In the genomic region with DNA sequence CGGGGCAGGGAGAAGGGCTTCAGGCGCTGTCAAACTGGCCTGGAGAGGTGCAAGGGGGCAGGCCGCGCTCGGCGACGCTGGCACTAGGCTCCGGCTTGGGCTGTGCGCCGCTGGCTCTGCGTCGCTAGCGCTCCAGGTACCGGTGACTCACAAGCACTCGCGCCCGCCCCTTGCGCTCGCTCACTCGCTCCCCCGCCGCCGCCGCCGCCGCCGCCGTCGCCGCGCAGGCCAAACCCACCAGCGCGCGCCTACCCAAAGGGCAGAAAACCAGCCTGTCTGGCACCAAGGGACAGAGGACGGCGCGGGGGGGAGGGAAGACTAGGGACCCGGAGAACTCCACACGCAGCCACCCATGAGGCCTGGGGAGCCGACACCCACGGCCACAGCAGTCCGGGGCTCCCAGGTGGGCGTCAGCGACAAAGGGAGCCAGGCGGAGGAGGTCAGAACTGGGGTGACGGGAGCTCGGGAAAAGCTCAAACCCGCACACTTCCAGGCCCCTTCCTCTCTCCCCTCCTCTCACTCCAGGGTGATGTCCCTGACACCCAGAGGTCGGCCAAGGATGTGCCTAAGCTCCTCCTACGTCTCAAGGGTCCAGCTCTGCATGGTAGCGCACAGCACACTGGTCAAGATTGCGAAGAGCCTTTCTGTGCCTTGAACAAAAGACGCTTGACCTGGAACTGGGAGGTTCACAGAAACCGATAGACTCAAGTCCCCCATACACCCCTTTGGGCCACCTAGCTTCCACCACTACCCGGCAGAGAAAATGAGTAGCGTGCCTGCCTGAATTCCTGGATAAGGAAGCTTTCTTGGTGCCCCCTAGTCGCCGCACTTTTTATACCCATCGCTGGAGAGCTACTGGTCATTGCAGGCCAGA, we compare ENCODE assay signal across 7 mouse cellular contexts. TPM values are rescaled to one million over a fixed set of nuclear protein-coding genes. Genes with fewer than 3 reads are reported as not detected.
A peak's percentile ranks its signal among the peaks of the same experiment; 100 is the strongest.
DNase-seq lines count a peak whose midpoint lies in the region; ATAC-seq and TF ChIP-seq lines count a peak whose summit lies in the region.

Nebl (minus strand) TSS at position 508 of the 874 bp plus-strand sequence.

- H3K27me3 ChIP-seq in hindbrain, embryonic 15.5 days: peaks cover 2% of the 10 kb centered on the region; the same call in 1 of the 2 replicates
- peaks cover 98% of the 10 kb centered on the region for H3K27me3 ChIP-seq in midbrain, embryonic 10.5 days (ENCODE audit: low read depth, poor library complexity, severe bottlenecking)
- H3K27me3 ChIP-seq in small intestine, adult 2 months (ENCODE audit: control insufficient read depth, insufficient read depth, low read length): peaks cover 16% of the 10 kb centered on the region

- DNase-seq in ZHBTc4 (ENCODE audit: low read depth, low spot score): peak; percentile 84
- DNase-seq in cerebellum, adult 18-20 months: peak; percentile 72 to 77
- DNase-seq in left cerebral cortex, postnatal 36 days (ENCODE audit: low spot score in 2 of 2): peak; percentile 80 to 83
- DNase-seq in midbrain, embryonic 10.5 days (ENCODE audit: low spot score): peak; percentile 69

- no peak for TF ChIP-seq CTCF in small intestine, adult 2 months (IDR thresholded peaks at IDR 0.05; ENCODE audit: extremely low read depth, insufficient read length, insufficient replicate concordance, low read depth, low read length)

- peak; percentile 90 for ATAC-seq in frontal cortex, adult (ENCODE audit: low TSS enrichment)
- ATAC-seq in hindbrain, embryonic 15.5 days (ENCODE audit: low FRiP score, low read depth): peak; percentile 90

- 1% methylated on average over 58 of the region's 59 CpGs for WGBS in hindbrain, embryonic 15.5 days
- under 1% methylated on average over 52 of the region's 59 CpGs for WGBS in midbrain, embryonic 10.5 days
- 3% methylated on average over 59 of the region's 59 CpGs for WGBS in small intestine, adult 2 months

- peak within 1 kb of the TSS; percentile 91 for H3K4me2 ChIP-seq in hindbrain, embryonic 15.5 days

- peak within 1 kb of the TSS; percentile 51 for H3K4me3 ChIP-seq in hindbrain, embryonic 15.5 days
- peak within 1 kb of the TSS; percentile 71 for H3K4me3 ChIP-seq in midbrain, embryonic 10.5 days
- H3K4me3 ChIP-seq in small intestine, adult 2 months (ENCODE audit: low read depth, low read length): peak within 1 kb of the TSS; percentile 62

- intact Hi-C loops in left cerebral cortex, postnatal 36 days (cut with DNase I): loop anchor here (2.0 to 5.0 kb wide), 3 partner anchors 86 to 326 kb away; partner anchors contain the start of gene Mllt10

- H3K36me3 ChIP-seq in hindbrain, embryonic 15.5 days: no peaks in the 10 kb centered on the region
- H3K36me3 ChIP-seq in midbrain, embryonic 10.5 days: no peaks in the 10 kb centered on the region
- no peaks in the 10 kb centered on the region for H3K36me3 ChIP-seq in small intestine, adult 2 months (ENCODE audit: control insufficient read depth, insufficient read depth, low read length)

- H3K4me1 ChIP-seq in hindbrain, embryonic 15.5 days (replicated peaks): peaks cover 18% of the 10 kb centered on the region
- H3K4me1 ChIP-seq in midbrain, embryonic 10.5 days: peaks cover 32% of the 10 kb centered on the region
- peaks cover 2% of the 10 kb centered on the region; the same call in 1 of the 2 replicates for H3K4me1 ChIP-seq in small intestine, adult 2 months (ENCODE audit: control insufficient read depth, insufficient read depth, insufficient read length, low read length)

- H3K9me3 ChIP-seq in hindbrain, embryonic 15.5 days: no peaks in the 10 kb centered on the region
- H3K9me3 ChIP-seq in midbrain, embryonic 10.5 days (replicated peaks): no peaks in the 10 kb centered on the region

- H3K9ac ChIP-seq in hindbrain, embryonic 15.5 days: peak within 1 kb of the TSS; percentile 73

- no peak for TF ChIP-seq POLR2A in small intestine, adult 2 months (IDR thresholded peaks at IDR 0.05; ENCODE audit: low read depth, low read length)

- peak within 1 kb of the TSS; percentile 81 for H3K27ac ChIP-seq in hindbrain, embryonic 15.5 days (replicated peaks)
- H3K27ac ChIP-seq in midbrain, embryonic 10.5 days (replicated peaks): peak within 1 kb of the TSS; percentile 78
- H3K27ac ChIP-seq in small intestine, adult 2 months (ENCODE audit: insufficient read depth, low read depth, low read length): no peak within 1 kb of the TSS

RNA-seq across cellular contexts. Expression of gene Nebl, which starts in this region (rescaled TPM):
- polyA plus RNA-seq in hindbrain, embryonic 15.5 days (2015; fragmentation: Nextera tagmentation; extraction: Ambion mirVana): 12.4 and 12.5 TPM in 2 replicates
- total RNA-seq in left cerebral cortex, postnatal 36 days (2021): 10 to 100 TPM; 70.4 to 79.5 TPM
- 3.3 and 4.4 TPM in 2 replicates for polyA plus RNA-seq in midbrain, embryonic 10.5 days (2016; fragmentation: Nextera tagmentation; extraction: Ambion mirVana)
- 0.79 and 2.4 TPM in 2 replicates for polyA plus RNA-seq in small intestine, adult 2 months (2012; rRNA removed)
